Mouse (Mus musculus) forebrain, embryonic 14.5 days (tissue): ENCODE data around the gene Tap1. TPM values are rescaled to one million over a fixed set of nuclear protein-coding genes. Genes with fewer than 3 reads are reported as not detected.
"Not testable (repeated sequence)": the region's sequence is repeated elsewhere in the genome, so short reads cannot be mapped to it uniquely, and the experiment has no call there.

ENCODE experiments used
- ATAC-seq: fragments of 200-750 bp; cut with Nextera tagmentation; 2 replicates; pipeline ENCODE4 v1.8.0; 2017; ENCODE audit warnings: mild to moderate bottlenecking, moderate library complexity
- DNase-seq: peaks from one replicate; pipeline ENCODE4 v3.0.0-alpha.2; 2015; ENCODE audit warnings: low spot score
- H3K27ac ChIP-seq: fragments of 300-500 bp; sonication (generic); 2 replicates; pipeline ENCODE4 v1.5.1; 2014; ENCODE audit warnings: low read depth, mild to moderate bottlenecking, control low read depth, low read length, moderate library complexity
- H3K27me3 ChIP-seq: fragments of 300-500 bp; sonication (generic); replicated peaks from 2 replicates; pipeline ENCODE4 v1.6.1; 2014; ENCODE audit warnings: low read length, control low read depth, mixed read lengths; ENCODE audit not compliant: control insufficient read depth, insufficient read depth
- H3K36me3 ChIP-seq: fragments of 300-500 bp; sonication (generic); 2 replicates; pipeline ENCODE4 v1.6.1; 2014; ENCODE audit warnings: low read length, control low read depth; ENCODE audit not compliant: control insufficient read depth, insufficient read depth
- H3K4me1 ChIP-seq: fragments of 300-500 bp; sonication (generic); 2 replicates; pipeline ENCODE4 v1.6.1; 2014; ENCODE audit warnings: antibody characterized with exemption, low read length, control low read depth; ENCODE audit not compliant: control insufficient read depth, insufficient read depth
- H3K4me2 ChIP-seq: fragments of 300-500 bp; sonication (generic); 2 replicates; pipeline ENCODE4 v1.6.1; 2014; ENCODE audit warnings: mild to moderate bottlenecking, control low read depth, low read length
- H3K4me3 ChIP-seq: fragments of 300-500 bp; sonication (generic); 2 replicates; pipeline ENCODE4 v1.5.1; 2014; ENCODE audit warnings: low read depth, low read length, control low read depth
- H3K9ac ChIP-seq: fragments of 300-500 bp; sonication (generic); 2 replicates; pipeline ENCODE4 v1.6.1; 2014; ENCODE audit warnings: mild to moderate bottlenecking, low read length, control low read depth, moderate library complexity
- H3K9me3 ChIP-seq: fragments of 300-500 bp; sonication (generic); replicated peaks from 2 replicates; pipeline ENCODE4 v1.6.1; 2016; ENCODE audit warnings: low read length, control low read depth, mixed read lengths; ENCODE audit not compliant: control insufficient read depth
- WGBS: fragments of 180-500 bp; shearing (Covaris S2); extraction: QIAGEN DNeasy Blood & Tissue Kit; methylation state at CpG from one replicate; pipeline ENCODE4 v1.1.7; 2014; 5-methylcytosine and 5-hydroxymethylcytosine counted together
- polyA plus RNA-seq: library from polyadenylated mRNA; unstranded; fragments of >200 nt; fragmentation: Nextera tagmentation; extraction: Ambion mirVana; gene quantifications from 2 replicates; pipeline ENCODE4 v1.2.1, GENCODE M21; 2014

The Tap1 gene
- polyA plus RNA-seq, 1 experiment from 2014 or later = 1.1 TPM

DNA sequence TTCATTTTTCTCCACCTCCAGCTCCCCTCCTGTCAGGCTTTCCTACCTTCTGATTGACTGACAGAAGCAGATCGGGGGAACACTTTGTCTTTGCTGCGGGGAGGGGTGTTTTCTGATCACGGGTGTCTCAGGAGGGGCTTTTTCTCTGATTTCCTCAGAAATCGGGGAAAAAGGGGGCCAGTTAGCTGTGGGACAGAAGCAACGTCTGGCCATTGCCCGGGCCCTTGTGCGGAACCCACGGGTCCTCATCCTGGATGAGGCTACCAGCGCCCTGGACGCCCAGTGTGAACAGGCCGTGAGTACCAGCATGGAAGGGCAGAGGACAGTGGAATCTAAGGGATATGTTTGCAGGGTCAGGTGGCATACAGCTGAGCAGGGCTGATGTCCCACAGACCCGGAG, 27.8 kb downstream of the Tap1 start:
- DNase-seq = no peak
- H3K27ac ChIP-seq = no peak overlapping the region
- H3K4me3 ChIP-seq = no peak overlapping the region
- H3K4me2 ChIP-seq = no peak overlapping the region
- H3K9me3 ChIP-seq = no peaks in the 10 kb centered on the region
- no peaks in the 10 kb centered on the region for H3K4me1 ChIP-seq
- 86% methylated on average over 12 of the region's 12 CpGs for WGBS
- peaks cover 29% of the 10 kb centered on the region for H3K27me3 ChIP-seq
- no peak for ATAC-seq
- no peaks in the 10 kb centered on the region for H3K36me3 ChIP-seq
- no peak overlapping the region for H3K9ac ChIP-seq

DNA sequence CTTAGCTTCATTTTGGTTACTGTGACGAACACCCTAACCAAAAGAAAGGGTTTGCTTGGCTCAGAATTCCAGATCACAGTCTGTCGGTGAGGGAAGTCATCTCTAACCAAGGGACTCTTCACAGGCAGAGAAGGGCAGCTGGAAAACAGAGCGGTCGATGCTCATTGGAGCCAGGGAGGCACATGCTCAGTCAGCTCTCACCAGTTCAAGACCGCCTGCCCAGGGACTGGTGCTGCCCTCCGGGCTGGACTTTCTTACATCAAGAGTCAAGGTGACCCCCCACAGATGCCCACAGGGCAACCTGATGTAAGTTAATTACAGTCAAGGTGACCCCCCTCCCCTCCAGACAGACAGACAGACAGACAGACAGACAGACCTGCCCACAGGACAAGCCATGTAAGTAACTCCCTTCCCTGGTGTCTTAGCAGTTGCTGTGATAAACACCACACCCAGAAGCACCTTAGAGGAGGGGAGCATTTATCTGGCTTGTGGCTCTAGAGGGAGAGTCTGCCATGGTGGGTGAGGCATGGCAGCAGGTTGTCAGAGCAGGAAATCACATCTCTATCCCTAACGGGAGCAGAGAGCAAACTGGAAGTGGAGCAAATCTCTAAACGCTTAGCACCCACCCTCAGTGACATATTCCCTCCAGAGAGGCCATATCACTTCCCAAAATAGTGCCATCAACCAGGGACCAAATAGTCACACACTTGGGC, 30.0 kb downstream of the Tap1 start:
- Histone ChIP-seq H3K27me3 (peaks cover 19% of the 10 kb centered on the region), H3K4me2 (no peak overlapping the region), H3K4me3 (no peak overlapping the region), H3K36me3 (no peaks in the 10 kb centered on the region), H3K27ac (no peak overlapping the region), H3K9me3 (no peaks in the 10 kb centered on the region), H3K4me1 (no peaks in the 10 kb centered on the region), H3K9ac (no peak overlapping the region)
- 86% methylated on average over 8 of the region's 8 CpGs for WGBS
- ATAC-seq (no peak), DNase-seq (no peak)

DNA sequence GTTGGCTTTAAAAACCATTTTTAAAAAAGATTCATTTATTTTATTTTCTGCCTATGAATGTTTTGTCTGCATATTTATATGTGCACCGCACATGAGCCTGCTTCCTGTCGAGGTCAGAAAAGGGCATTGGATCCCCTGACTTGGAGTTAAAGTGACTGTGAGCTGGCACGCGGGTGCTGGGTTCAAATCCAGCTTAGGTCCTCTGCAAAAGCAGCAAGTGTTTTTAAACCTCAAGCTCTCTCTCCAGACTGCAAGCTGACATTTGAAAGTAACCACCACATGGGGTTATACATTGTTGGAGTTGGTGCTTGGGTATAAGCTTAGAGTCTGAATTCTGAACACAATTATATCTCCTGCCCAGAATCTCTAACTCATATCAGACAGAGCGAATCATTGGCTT, 30.6 kb downstream of the Tap1 start:
- Histone ChIP-seq H3K27me3 (peaks cover 14% of the 10 kb centered on the region), H3K4me3 (no peak overlapping the region), H3K9ac (no peak overlapping the region), H3K27ac (no peak overlapping the region), H3K4me1 (no peaks in the 10 kb centered on the region), H3K4me2 (no peak overlapping the region), H3K36me3 (no peaks in the 10 kb centered on the region), H3K9me3 (no peaks in the 10 kb centered on the region)
- DNase-seq (no peak), ATAC-seq (no peak)
- whole genome bisulfite sequencing = 88% methylated on average over 5 of the region's 5 CpGs

DNA sequence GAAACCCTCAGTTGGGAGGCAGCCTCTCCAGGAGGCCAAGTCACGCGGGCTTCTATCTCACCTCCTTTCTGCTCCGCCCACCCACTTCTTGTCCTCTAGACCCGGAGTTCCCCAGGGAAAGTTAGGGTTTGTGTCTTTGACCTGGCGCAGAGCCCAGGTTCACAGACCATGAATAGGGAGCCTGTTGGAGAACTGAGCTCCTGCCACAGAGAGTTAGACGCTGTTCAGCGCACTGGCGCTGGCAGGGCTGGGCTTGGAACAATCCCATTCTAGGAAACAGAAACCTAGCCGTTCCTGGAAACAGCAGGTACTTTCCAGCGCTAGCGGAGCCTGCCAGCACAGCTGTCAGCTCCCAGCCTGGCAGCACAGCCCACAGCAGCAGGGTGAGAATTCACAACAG, 31.3 kb downstream of the Tap1 start:
- ATAC-seq = no peak
- no peaks in the 10 kb centered on the region for H3K36me3 ChIP-seq
- no peaks in the 10 kb centered on the region for H3K4me1 ChIP-seq
- no peaks in the 10 kb centered on the region for H3K9me3 ChIP-seq
- WGBS = 57% methylated on average over 11 of the region's 11 CpGs
- no peak overlapping the region for H3K9ac ChIP-seq
- no peak overlapping the region for H3K4me3 ChIP-seq
- H3K27ac ChIP-seq = no peak overlapping the region
- DNase-seq = no peak
- H3K4me2 ChIP-seq = no peak overlapping the region
- peaks cover 8% of the 10 kb centered on the region for H3K27me3 ChIP-seq

DNA sequence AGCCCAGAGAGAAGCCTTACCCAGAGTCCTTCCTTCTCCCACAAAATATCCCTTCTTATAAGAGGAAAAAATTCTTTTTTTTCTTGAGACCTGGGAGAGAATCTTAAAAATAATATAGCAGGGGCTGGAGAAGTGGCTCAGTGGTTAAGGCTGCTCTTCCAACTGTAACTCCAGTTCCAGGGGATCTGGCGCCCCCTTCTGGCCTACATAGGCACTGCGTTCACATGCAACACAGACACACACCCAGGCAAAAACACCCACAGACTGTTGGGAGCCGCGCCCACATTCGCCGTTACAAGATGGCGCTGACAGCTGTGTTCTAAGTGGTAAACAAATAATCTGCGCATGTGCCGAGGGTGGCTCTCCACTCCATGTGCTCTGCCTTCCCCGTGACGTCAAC, 31.7 kb downstream of the Tap1 start:
- H3K4me3 ChIP-seq, H3K27ac ChIP-seq, DNase-seq, H3K9ac ChIP-seq, H3K4me1 ChIP-seq, H3K9me3 ChIP-seq, H3K36me3 ChIP-seq, H3K27me3 ChIP-seq, ATAC-seq, H3K4me2 ChIP-seq: not testable (repeated sequence)
- 90% methylated on average over 8 of the region's 11 CpGs for WGBS

DNA sequence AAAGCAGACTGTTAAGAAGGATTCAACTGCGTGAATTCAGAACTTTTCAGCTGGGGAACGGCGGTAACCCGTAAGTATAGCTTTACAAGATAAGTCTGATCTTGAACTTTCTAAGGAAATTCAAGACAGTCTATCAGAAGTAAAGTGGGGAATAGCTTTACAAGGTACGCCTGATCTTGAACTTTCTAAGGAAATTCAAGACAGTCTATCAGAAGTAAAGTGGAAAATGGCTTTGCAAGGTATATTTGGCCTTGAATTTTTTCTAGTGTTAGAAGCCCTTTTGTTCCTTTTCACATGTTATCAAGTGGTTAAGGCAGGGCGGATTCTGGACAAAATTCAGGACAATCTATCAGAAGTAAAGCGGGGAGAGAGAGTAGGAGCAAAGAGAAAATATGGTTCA, 32.4 kb downstream of the Tap1 start:
- not testable (repeated sequence) for DNase-seq, H3K27me3 ChIP-seq, H3K4me2 ChIP-seq, H3K9ac ChIP-seq, H3K27ac ChIP-seq, ATAC-seq, H3K4me1 ChIP-seq, H3K4me3 ChIP-seq, H3K9me3 ChIP-seq, H3K36me3 ChIP-seq
- WGBS = 100% methylated on average over 3 of the region's 7 CpGs

DNA sequence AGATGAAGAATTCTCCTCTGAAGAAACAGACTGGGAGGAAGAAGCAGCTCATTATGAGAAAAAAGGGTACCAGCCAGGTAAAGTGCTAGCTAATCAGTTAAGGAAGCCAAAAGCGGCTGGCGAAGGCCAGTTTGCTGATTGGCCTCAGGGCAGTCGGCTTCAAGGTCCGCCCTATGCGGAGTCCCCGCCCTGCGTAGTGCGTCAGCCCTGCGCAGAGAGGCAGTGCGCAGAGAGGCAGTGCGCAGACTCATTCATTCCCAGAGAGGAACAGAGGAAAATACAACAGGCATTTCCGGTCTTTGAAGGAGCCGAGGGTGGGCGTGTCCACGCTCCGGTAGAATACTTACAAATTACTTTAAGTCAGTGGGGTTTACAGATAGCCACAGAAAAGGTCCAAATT, 33.0 kb downstream of the Tap1 start:
- ATAC-seq, H3K9ac ChIP-seq, H3K4me1 ChIP-seq, H3K4me2 ChIP-seq, H3K36me3 ChIP-seq, H3K4me3 ChIP-seq, DNase-seq, H3K27ac ChIP-seq, H3K9me3 ChIP-seq, H3K27me3 ChIP-seq: not testable (repeated sequence)
- 97% methylated on average over 5 of the region's 16 CpGs for WGBS

DNA sequence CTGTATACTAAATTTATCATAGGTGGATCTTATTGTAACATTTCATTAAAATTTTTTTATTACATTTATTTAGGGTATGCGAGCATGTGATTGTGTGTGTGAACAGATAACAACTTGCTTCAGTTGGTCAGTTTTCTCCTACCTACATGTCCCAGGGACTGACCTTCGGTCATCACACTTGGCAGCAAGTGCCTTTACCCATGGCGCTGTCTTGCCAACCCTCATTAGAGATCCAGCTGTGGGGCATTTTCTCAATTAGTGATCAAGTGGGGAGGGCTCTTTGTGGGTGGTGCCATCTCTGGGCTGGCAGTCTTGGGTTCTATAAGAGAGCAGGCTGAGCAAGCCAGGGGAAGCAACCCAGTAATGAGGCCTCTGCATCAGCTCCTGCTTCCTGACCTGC, 37.5 kb downstream of the Tap1 start:
- no peaks in the 10 kb centered on the region for H3K4me1 ChIP-seq
- WGBS = 92% methylated on average over 3 of the region's 3 CpGs

DNA sequence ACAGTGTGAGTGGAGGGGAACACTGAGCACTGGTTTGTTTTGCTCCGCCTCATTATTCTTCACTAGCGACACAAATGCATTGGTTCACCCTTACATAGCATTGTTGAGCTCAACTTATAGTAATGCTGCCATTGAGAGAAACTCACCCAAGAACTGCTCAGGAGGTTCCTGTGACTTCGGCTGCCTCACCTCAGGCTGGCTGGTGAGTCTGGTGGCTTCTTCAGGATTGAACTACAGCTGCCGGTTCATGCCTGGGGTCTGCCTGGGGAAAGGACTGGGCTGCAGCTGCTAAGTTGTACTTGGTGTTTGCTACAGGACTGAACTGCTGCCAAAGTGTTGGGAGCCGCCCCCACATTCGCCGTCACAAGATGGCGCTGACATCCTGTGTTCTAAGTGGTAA, 38.1 kb downstream of the Tap1 start:
- ATAC-seq (no peak), DNase-seq (no peak)
- Histone ChIP-seq H3K4me3 (no peak overlapping the region), H3K27ac (no peak overlapping the region), H3K27me3 (no peaks in the 10 kb centered on the region), H3K9ac (no peak overlapping the region), H3K4me2 (no peak overlapping the region), H3K9me3 (no peaks in the 10 kb centered on the region), H3K4me1 (no peaks in the 10 kb centered on the region), H3K36me3 (no peaks in the 10 kb centered on the region)
- 95% methylated on average over 8 of the region's 8 CpGs for WGBS

More for the DNA sequence above, 37.5 kb downstream of the Tap1 start:
- H3K27me3 ChIP-seq = no peaks in the 10 kb centered on the region
- H3K4me2 ChIP-seq = no peak overlapping the region
- no peak overlapping the region for H3K9ac ChIP-seq
- no peak overlapping the region for H3K27ac ChIP-seq
- H3K9me3 ChIP-seq = no peaks in the 10 kb centered on the region
- H3K4me3 ChIP-seq = no peak overlapping the region
- no peak for ATAC-seq
- DNase-seq = no peak
- H3K36me3 ChIP-seq = no peaks in the 10 kb centered on the region
